Mouse (Mus musculus) hindbrain, embryonic 13.5 days (tissue): ENCODE data around the gene Myo1c. TPM values are rescaled to one million over a fixed set of nuclear protein-coding genes. Genes with fewer than 3 reads are reported as not detected.

Source experiments
- ATAC-seq: fragments of 200-750 bp; cut with Nextera tagmentation; 2 replicates; pipeline ENCODE4 v1.8.0; 2017; ENCODE audit warnings: moderate TSS enrichment; ENCODE audit not compliant: low FRiP score
- H3K27ac ChIP-seq: fragments of 300-500 bp; sonication (generic); 2 replicates; pipeline ENCODE4 v1.5.1; 2015; ENCODE audit warnings: inconsistent platforms, mild to moderate bottlenecking, moderate library complexity
- H3K27me3 ChIP-seq: fragments of 300-500 bp; sonication (generic); 2 replicates; pipeline ENCODE4 v1.6.1; 2015; ENCODE audit warnings: mild to moderate bottlenecking, inconsistent platforms
- H3K36me3 ChIP-seq: fragments of 300-500 bp; sonication (generic); 2 replicates; pipeline ENCODE4 v1.6.1; 2015; ENCODE audit warnings: mild to moderate bottlenecking, inconsistent platforms
- H3K4me1 ChIP-seq: fragments of 300-500 bp; sonication (generic); replicated peaks from 2 replicates; pipeline ENCODE4 v1.6.1; 2015; ENCODE audit warnings: inconsistent platforms
- H3K4me2 ChIP-seq: fragments of 300-500 bp; sonication (generic); 2 replicates; pipeline ENCODE4 v1.6.1; 2015; ENCODE audit warnings: inconsistent platforms, mild to moderate bottlenecking, moderate library complexity
- H3K4me3 ChIP-seq: fragments of 300-500 bp; sonication (generic); 2 replicates; pipeline ENCODE4 v1.5.1; 2015; ENCODE audit warnings: mild to moderate bottlenecking, inconsistent platforms
- H3K9ac ChIP-seq: fragments of 300-500 bp; sonication (generic); 2 replicates; pipeline ENCODE4 v1.6.1; 2015; ENCODE audit warnings: mild to moderate bottlenecking, inconsistent platforms
- H3K9me3 ChIP-seq: fragments of 300-500 bp; sonication (generic); 2 replicates; pipeline ENCODE4 v1.6.1; 2016; ENCODE audit warnings: inconsistent platforms
- WGBS: fragments of 180-500 bp; shearing (Covaris S2); methylation state at CpG from one replicate; pipeline ENCODE4 v1.1.7; 2015; 5-methylcytosine and 5-hydroxymethylcytosine counted together
- polyA plus RNA-seq: library from polyadenylated mRNA; unstranded; fragments of >200 nt; fragmentation: Nextera tagmentation; extraction: Ambion mirVana; gene quantifications from 2 replicates; pipeline ENCODE4 v1.2.1, GENCODE M21; 2015

Myo1c gene
- polyA plus RNA-seq, 1 experiment from 2014 or later = 8.8 TPM

- Histone ChIP-seq H3K4me3 (no peak overlapping the region), H3K9ac (no peak overlapping the region), H3K36me3 (peaks cover 19% of the 10 kb centered on the region), H3K27ac (no peak overlapping the region), H3K4me1 (peaks cover 14% of the 10 kb centered on the region), H3K9me3 (no peaks in the 10 kb centered on the region), H3K4me2 (no peak overlapping the region), H3K27me3 (peaks cover 27% of the 10 kb centered on the region)
- WGBS = 95% methylated on average over 12 of the region's 12 CpGs
- no peak for ATAC-seq
Observed at GRCm38 (mm10) chr11:75660081-75660590, 9.8 kb downstream of the Myo1c start.

GRCm38 (mm10) chr11:75660941-75661800 is 10.9 kb downstream of the Myo1c start:
- Histone ChIP-seq H3K36me3 (peaks cover 29% of the 10 kb centered on the region), H3K4me3 (no peak overlapping the region), H3K9ac (no peak overlapping the region), H3K4me2 (no peak overlapping the region), H3K27ac (no peak overlapping the region), H3K4me1 (peaks cover 6% of the 10 kb centered on the region), H3K27me3 (peaks cover 18% of the 10 kb centered on the region), H3K9me3 (no peaks in the 10 kb centered on the region)
- 92% methylated on average over 21 of the region's 21 CpGs for WGBS
- ATAC-seq = no peak

- Histone ChIP-seq H3K27me3 (peaks cover 8% of the 10 kb centered on the region), H3K27ac (no peak overlapping the region), H3K9me3 (no peaks in the 10 kb centered on the region), H3K9ac (no peak overlapping the region), H3K4me2 (no peak overlapping the region), H3K36me3 (peaks cover 33% of the 10 kb centered on the region), H3K4me3 (no peak overlapping the region), H3K4me1 (no peaks in the 10 kb centered on the region)
- ATAC-seq = no peak
- 92% methylated on average over 7 of the region's 7 CpGs for WGBS
Observed at GRCm38 (mm10) chr11:75662131-75662530, 11.8 kb downstream of the Myo1c start.

GRCm38 (mm10) chr11:75666296-75666695 is 16.0 kb downstream of the Myo1c start:
- peaks cover 48% of the 10 kb centered on the region for H3K36me3 ChIP-seq
- no peaks in the 10 kb centered on the region for H3K4me1 ChIP-seq
- no peak for ATAC-seq
- 93% methylated on average over 6 of the region's 6 CpGs for WGBS
- no peak overlapping the region for H3K9ac ChIP-seq
- H3K4me2 ChIP-seq = no peak overlapping the region
- no peak overlapping the region for H3K4me3 ChIP-seq
- H3K27me3 ChIP-seq = no peaks in the 10 kb centered on the region
- no peak overlapping the region for H3K27ac ChIP-seq
- H3K9me3 ChIP-seq = no peaks in the 10 kb centered on the region

GRCm38 (mm10) chr11:75668621-75669020 is 18.3 kb downstream of the Myo1c start:
- ATAC-seq = no peak
- H3K27ac ChIP-seq = no peak overlapping the region
- peaks cover 5% of the 10 kb centered on the region; the same call in 1 of the 2 replicates for H3K4me1 ChIP-seq
- no peak overlapping the region for H3K4me3 ChIP-seq
- 92% methylated on average over 3 of the region's 3 CpGs for WGBS
- H3K4me2 ChIP-seq = no peak overlapping the region
- H3K27me3 ChIP-seq = no peaks in the 10 kb centered on the region
- H3K9ac ChIP-seq = no peak overlapping the region
- no peaks in the 10 kb centered on the region for H3K9me3 ChIP-seq
- peaks cover 45% of the 10 kb centered on the region for H3K36me3 ChIP-seq

- no peak overlapping the region for H3K4me3 ChIP-seq
- H3K9ac ChIP-seq = no peak overlapping the region
- no peak overlapping the region for H3K27ac ChIP-seq
- no peak for ATAC-seq
- no peaks in the 10 kb centered on the region for H3K9me3 ChIP-seq
- no peak overlapping the region for H3K4me2 ChIP-seq
- peaks cover 45% of the 10 kb centered on the region for H3K36me3 ChIP-seq
- H3K27me3 ChIP-seq = no peaks in the 10 kb centered on the region
- H3K4me1 ChIP-seq = peaks cover 5% of the 10 kb centered on the region; the same call in 1 of the 2 replicates
- 92% methylated on average over 11 of the region's 11 CpGs for WGBS
Observed at GRCm38 (mm10) chr11:75669176-75669852, 19.0 kb downstream of the Myo1c start.

GRCm38 (mm10) chr11:75669853-75670200 is 19.5 kb downstream of the Myo1c start:
- no peak overlapping the region for H3K4me2 ChIP-seq
- no peak overlapping the region for H3K27ac ChIP-seq
- H3K27me3 ChIP-seq = no peaks in the 10 kb centered on the region
- peaks cover 5% of the 10 kb centered on the region; the same call in 1 of the 2 replicates for H3K4me1 ChIP-seq
- H3K36me3 ChIP-seq = peaks cover 45% of the 10 kb centered on the region
- H3K9me3 ChIP-seq = no peaks in the 10 kb centered on the region
- WGBS = 94% methylated on average over 12 of the region's 12 CpGs
- no peak overlapping the region for H3K4me3 ChIP-seq
- no peak overlapping the region for H3K9ac ChIP-seq
- ATAC-seq = no peak

- ATAC-seq = 0 out of 2 replicates have a peak, but pooled peaks have one; percentile 17
- Histone ChIP-seq H3K9ac (no peak overlapping the region), H3K4me2 (no peak overlapping the region), H3K27me3 (no peaks in the 10 kb centered on the region), H3K9me3 (no peaks in the 10 kb centered on the region), H3K36me3 (peaks cover 31% of the 10 kb centered on the region), H3K27ac (no peak overlapping the region), H3K4me3 (no peak overlapping the region), H3K4me1 (peaks cover 5% of the 10 kb centered on the region; the same call in 1 of the 2 replicates)
- 78% methylated on average over 22 of the region's 22 CpGs for WGBS
Observed at GRCm38 (mm10) chr11:75671426-75672180, 21.3 kb downstream of the Myo1c start.

- Histone ChIP-seq H3K9me3 (no peaks in the 10 kb centered on the region), H3K36me3 (peaks cover 25% of the 10 kb centered on the region), H3K4me1 (peaks cover 7% of the 10 kb centered on the region; the same call in 1 of the 2 replicates), H3K9ac (no peak overlapping the region), H3K4me2 (no peak overlapping the region), H3K4me3 (no peak overlapping the region), H3K27me3 (no peaks in the 10 kb centered on the region), H3K27ac (no peak overlapping the region)
- WGBS = 91% methylated on average over 5 of the region's 5 CpGs
- ATAC-seq = no peak
Observed at GRCm38 (mm10) chr11:75673411-75673810, 23.1 kb downstream of the Myo1c start.

- Histone ChIP-seq H3K4me2 (no peak overlapping the region), H3K36me3 (peaks cover 17% of the 10 kb centered on the region; the same call in 1 of the 2 replicates), H3K27ac (no peak overlapping the region), H3K4me1 (peaks cover 11% of the 10 kb centered on the region), H3K27me3 (no peaks in the 10 kb centered on the region), H3K4me3 (no peak overlapping the region), H3K9ac (no peak overlapping the region), H3K9me3 (no peaks in the 10 kb centered on the region)
- ATAC-seq = no peak
- WGBS = 80% methylated on average over 3 of the region's 3 CpGs
Observed at GRCm38 (mm10) chr11:75674875-75675274, 24.6 kb downstream of the Myo1c start.

- no peak for ATAC-seq
- Histone ChIP-seq H3K27ac (peak overlapping the region; percentile 95), H3K4me1 (peaks cover 27% of the 10 kb centered on the region), H3K27me3 (no peaks in the 10 kb centered on the region), H3K4me2 (peak overlapping the region; percentile 85), H3K4me3 (peak overlapping the region; percentile 100), H3K9me3 (no peaks in the 10 kb centered on the region), H3K9ac (peak overlapping the region; percentile 49), H3K36me3 (0 out of 2 replicates have a peak, but pooled peaks cover 3% of the 10 kb centered on the region)
- 94% methylated on average over 3 of the region's 3 CpGs for WGBS
Observed at GRCm38 (mm10) chr11:75677881-75678746, 27.8 kb downstream of the Myo1c start.
